16 mouse cellular contexts compared by ENCODE assay signal in the genomic region with DNA sequence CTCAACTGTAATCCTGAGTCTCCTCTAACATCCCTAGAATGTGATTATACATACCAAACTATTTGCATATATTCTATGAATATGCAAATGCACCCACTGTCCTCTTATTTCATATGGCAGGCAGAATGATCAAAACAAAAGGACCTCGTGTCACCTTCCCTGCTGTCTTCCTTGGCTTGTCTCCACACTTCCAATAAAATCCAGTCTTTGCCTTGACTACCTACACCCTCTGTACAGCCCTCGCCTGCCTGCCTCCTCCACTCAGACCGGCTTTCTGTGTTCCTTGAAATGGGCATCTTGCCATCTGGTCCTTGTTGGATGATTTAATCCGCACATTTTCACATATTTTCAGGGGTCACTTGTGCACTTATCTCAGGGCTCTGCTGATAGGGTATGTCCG.
DNase-seq lines count a peak whose midpoint lies in the region; ATAC-seq and TF ChIP-seq lines count a peak whose summit lies in the region.
"Had no signal": no experiment of that assay in that cellular context is flagged by ENCODE, and none has a peak within 500 bp of the region (broad histone marks: within the 10 kb centered on the region; RNA-seq: fewer than 3 reads in every experiment).

No protein-coding gene starts in this region.

- H3K36me3 ChIP-seq in forebrain, embryonic 12.5 days (replicated peaks), result no peaks in the 10 kb centered on the region
- no peaks in the 10 kb centered on the region for H3K36me3 ChIP-seq in forebrain, embryonic 11.5 days (ENCODE audit: control insufficient read depth, insufficient read depth, low read length)
- H3K36me3 ChIP-seq in midbrain, embryonic 14.5 days (ENCODE audit: control insufficient read depth, insufficient read depth, low read length), result no peaks in the 10 kb centered on the region
- H3K36me3 ChIP-seq in midbrain, embryonic 15.5 days (replicated peaks), result no peaks in the 10 kb centered on the region
- H3K36me3 ChIP-seq in hindbrain, embryonic 14.5 days (replicated peaks; ENCODE audit: control insufficient read depth, insufficient read depth), result no peaks in the 10 kb centered on the region
- H3K36me3 ChIP-seq in liver, postnatal 0 days (replicated peaks; ENCODE audit: insufficient read depth, low read length), result no peaks in the 10 kb centered on the region
- H3K36me3 ChIP-seq: liver, embryonic 13.5 days; midbrain, embryonic 12.5 days; neural tube, embryonic 12.5 days had no signal

- peak; percentile 70; the same call in 1 of the 2 replicates for ATAC-seq in forebrain, embryonic 12.5 days (ENCODE audit: low FRiP score)
- no peak for ATAC-seq in forebrain, embryonic 11.5 days (replicated peaks; ENCODE audit: low FRiP score)
- no peak for ATAC-seq in midbrain, embryonic 14.5 days (ENCODE audit: low FRiP score, low TSS enrichment)
- no peak for ATAC-seq in midbrain, embryonic 15.5 days (replicated peaks)
- ATAC-seq in hindbrain, embryonic 14.5 days (ENCODE audit: low FRiP score), result no peak
- no peak for ATAC-seq in liver, postnatal 0 days
- ATAC-seq: activated CD4-positive, CD25-positive, alpha-beta regulatory T cell, adult 4 months; inflammation-experienced regulatory T-cells, adult 6 months had no signal

- TF ChIP-seq EP300 in liver, postnatal 0 days (IDR thresholded peaks at IDR 0.05; ENCODE audit: low read depth), result no peak

- H3K4me3 ChIP-seq in forebrain, embryonic 12.5 days (replicated peaks), result no peak overlapping the region
- H3K4me3 ChIP-seq in forebrain, embryonic 11.5 days (ENCODE audit: low read depth, low read length), result no peak overlapping the region
- no peak overlapping the region for H3K4me3 ChIP-seq in midbrain, embryonic 14.5 days (replicated peaks; ENCODE audit: low read depth, low read length)
- no peak overlapping the region for H3K4me3 ChIP-seq in midbrain, embryonic 15.5 days
- no peak overlapping the region for H3K4me3 ChIP-seq in hindbrain, embryonic 14.5 days (replicated peaks; ENCODE audit: low read length)
- H3K4me3 ChIP-seq in liver, postnatal 0 days (ENCODE audit: low read depth, low read length), result no peak overlapping the region
- H3K4me3 ChIP-seq: liver, embryonic 13.5 days; midbrain, embryonic 12.5 days; neural tube, embryonic 12.5 days had no signal

- no peak overlapping the region for H3K27ac ChIP-seq in forebrain, embryonic 12.5 days
- no peak overlapping the region for H3K27ac ChIP-seq in forebrain, embryonic 11.5 days (ENCODE audit: low read depth, low read length)
- H3K27ac ChIP-seq in midbrain, embryonic 14.5 days (replicated peaks; ENCODE audit: low read depth, low read length), result no peak overlapping the region
- no peak overlapping the region for H3K27ac ChIP-seq in midbrain, embryonic 15.5 days
- no peak overlapping the region; the same call in 1 of the 2 replicates for H3K27ac ChIP-seq in hindbrain, embryonic 14.5 days
- H3K27ac ChIP-seq in liver, postnatal 0 days (ENCODE audit: low read depth), result no peak overlapping the region
- H3K27ac ChIP-seq: kidney, postnatal 0 days; liver, embryonic 13.5 days; neural tube, embryonic 12.5 days had no signal

- DNase-seq in forebrain, embryonic 11.5 days (ENCODE audit: low spot score), result no peak
- DNase-seq in midbrain, embryonic 14.5 days, result peak; percentile 46
- DNase-seq in cerebellum, adult 9-10 months, result peak; percentile 74
- DNase-seq in hindbrain, embryonic 14.5 days (ENCODE audit: low spot score), result peak; percentile 63
- DNase-seq in liver, postnatal 0 days, result no peak
- no peak for DNase-seq in testis, postnatal 14 days (ENCODE audit: low spot score)
- DNase-seq: liver, embryonic 13.5 days; right cerebral cortex, postnatal 25 days had no signal

- H3K9ac ChIP-seq in forebrain, embryonic 12.5 days, result no peak overlapping the region
- no peak overlapping the region for H3K9ac ChIP-seq in forebrain, embryonic 11.5 days (ENCODE audit: low read length)
- no peak overlapping the region for H3K9ac ChIP-seq in midbrain, embryonic 14.5 days (replicated peaks; ENCODE audit: low read length)
- H3K9ac ChIP-seq in midbrain, embryonic 15.5 days, result no peak overlapping the region
- no peak overlapping the region for H3K9ac ChIP-seq in hindbrain, embryonic 14.5 days
- no peak overlapping the region for H3K9ac ChIP-seq in liver, postnatal 0 days (replicated peaks)
- H3K9ac ChIP-seq: liver, embryonic 13.5 days; midbrain, embryonic 12.5 days; neural tube, embryonic 12.5 days had no signal

- no peaks in the 10 kb centered on the region for H3K9me3 ChIP-seq in forebrain, embryonic 12.5 days
- H3K9me3 ChIP-seq in forebrain, embryonic 11.5 days (ENCODE audit: control insufficient read depth, low read length), result no peaks in the 10 kb centered on the region
- H3K9me3 ChIP-seq in midbrain, embryonic 14.5 days (ENCODE audit: control insufficient read depth, low read length), result no peaks in the 10 kb centered on the region
- no peaks in the 10 kb centered on the region for H3K9me3 ChIP-seq in midbrain, embryonic 15.5 days
- no peaks in the 10 kb centered on the region for H3K9me3 ChIP-seq in hindbrain, embryonic 14.5 days (ENCODE audit: control insufficient read depth, low read length)
- no peaks in the 10 kb centered on the region for H3K9me3 ChIP-seq in liver, postnatal 0 days (ENCODE audit: low read length)
- H3K9me3 ChIP-seq: liver, embryonic 13.5 days; midbrain, embryonic 12.5 days; neural tube, embryonic 12.5 days had no signal

- 60% methylated on average over 5 of the region's 5 CpGs for WGBS in forebrain, embryonic 12.5 days
- 83% methylated on average over 5 of the region's 5 CpGs for WGBS in forebrain, embryonic 11.5 days
- WGBS in midbrain, embryonic 14.5 days, result 56% methylated on average over 5 of the region's 5 CpGs
- WGBS in midbrain, embryonic 15.5 days, result 46% methylated on average over 5 of the region's 5 CpGs
- 39% methylated on average over 5 of the region's 5 CpGs for WGBS in hindbrain, embryonic 14.5 days
- 66% methylated on average over 5 of the region's 5 CpGs for WGBS in liver, postnatal 0 days (ENCODE audit: insufficient replicate concordance)

- peaks cover 15% of the 10 kb centered on the region for H3K4me1 ChIP-seq in forebrain, embryonic 12.5 days
- no peaks in the 10 kb centered on the region for H3K4me1 ChIP-seq in forebrain, embryonic 11.5 days (replicated peaks; ENCODE audit: control insufficient read depth, insufficient read depth, low read length)
- H3K4me1 ChIP-seq in midbrain, embryonic 14.5 days (ENCODE audit: control insufficient read depth, insufficient read depth, low read length), result peaks cover 17% of the 10 kb centered on the region
- peaks cover 15% of the 10 kb centered on the region for H3K4me1 ChIP-seq in midbrain, embryonic 15.5 days
- peaks cover 23% of the 10 kb centered on the region for H3K4me1 ChIP-seq in hindbrain, embryonic 14.5 days (replicated peaks; ENCODE audit: control insufficient read depth, insufficient read depth, low read length)
- no peaks in the 10 kb centered on the region for H3K4me1 ChIP-seq in liver, postnatal 0 days (ENCODE audit: insufficient read depth)
- H3K4me1 ChIP-seq: liver, embryonic 13.5 days had no signal

- TF ChIP-seq CTCF in liver, postnatal 0 days (IDR thresholded peaks at IDR 0.05; ENCODE audit: low read depth), result no peak

- H3K4me2 ChIP-seq in forebrain, embryonic 12.5 days, result no peak overlapping the region
- H3K4me2 ChIP-seq in forebrain, embryonic 11.5 days (ENCODE audit: low read depth, low read length, severe bottlenecking), result no peak overlapping the region
- H3K4me2 ChIP-seq in midbrain, embryonic 14.5 days (ENCODE audit: low read length), result no peak overlapping the region
- H3K4me2 ChIP-seq in midbrain, embryonic 15.5 days, result no peak overlapping the region
- H3K4me2 ChIP-seq in hindbrain, embryonic 14.5 days (replicated peaks), result no peak overlapping the region
- H3K4me2 ChIP-seq in liver, postnatal 0 days (ENCODE audit: low read depth, low read length), result no peak overlapping the region
- H3K4me2 ChIP-seq: liver, embryonic 13.5 days; midbrain, embryonic 12.5 days; neural tube, embryonic 12.5 days had no signal

- H3K27me3 ChIP-seq in forebrain, embryonic 12.5 days, result no peaks in the 10 kb centered on the region
- no peaks in the 10 kb centered on the region for H3K27me3 ChIP-seq in forebrain, embryonic 11.5 days (ENCODE audit: control insufficient read depth, insufficient read depth, low read length)
- no peaks in the 10 kb centered on the region for H3K27me3 ChIP-seq in midbrain, embryonic 14.5 days (ENCODE audit: control insufficient read depth, insufficient read depth, low read length)
- no peaks in the 10 kb centered on the region for H3K27me3 ChIP-seq in midbrain, embryonic 15.5 days (replicated peaks)
- H3K27me3 ChIP-seq in hindbrain, embryonic 14.5 days (ENCODE audit: control insufficient read depth, insufficient read depth, low read length), result no peaks in the 10 kb centered on the region
- no peaks in the 10 kb centered on the region for H3K27me3 ChIP-seq in liver, postnatal 0 days (ENCODE audit: insufficient read depth, low read length)
- H3K27me3 ChIP-seq: CH12.LX; liver, embryonic 13.5 days; midbrain, embryonic 12.5 days; neural tube, embryonic 12.5 days had no signal

Comparison
In these comparisons a context has a peak if more than half of its experiments do, and no peak if none do; other contexts are left out.
1. DNase-seq: peak in midbrain, embryonic 14.5 days (single experiment), cerebellum, adult 9-10 months (single experiment) and hindbrain, embryonic 14.5 days (single experiment); none in forebrain, embryonic 11.5 days (single experiment), liver, postnatal 0 days (single experiment) and testis, postnatal 14 days (single experiment).